In genomic region chr7:112856583-112856982, GRCm38 (mm10) we compare ENCODE assay signal across 13 mouse cellular contexts.
A peak's percentile ranks its signal among the peaks of the same experiment; 100 is the strongest.
DNase-seq lines count a peak whose midpoint lies in the region; ATAC-seq and TF ChIP-seq lines count a peak whose summit lies in the region.
"Had no signal": no experiment of that assay in that cellular context is flagged by ENCODE, and none has a peak within 500 bp of the region (broad histone marks: within the 10 kb centered on the region; RNA-seq: fewer than 3 reads in every experiment).

No protein-coding gene starts in this region.

- peaks cover 7% of the 10 kb centered on the region; the same call in 1 of the 2 replicates for H3K36me3 ChIP-seq in forebrain, embryonic 13.5 days (ENCODE audit: poor library complexity, severe bottlenecking)
- H3K36me3 ChIP-seq in forebrain, embryonic 14.5 days (ENCODE audit: control insufficient read depth, insufficient read depth, low read length), result peaks cover 7% of the 10 kb centered on the region; the same call in 1 of the 2 replicates
- H3K36me3 ChIP-seq in embryonic facial prominence, embryonic 11.5 days (replicated peaks; ENCODE audit: control insufficient read depth, insufficient read depth, low read depth, low read length), result no peaks in the 10 kb centered on the region; the same call in 1 of the 2 replicates
- H3K36me3 ChIP-seq in hindbrain, embryonic 15.5 days, result no peaks in the 10 kb centered on the region
- H3K36me3 ChIP-seq in liver, postnatal 0 days (replicated peaks; ENCODE audit: insufficient read depth, low read length), result 0 out of 2 replicates have a peak, but pooled peaks cover 2% of the 10 kb centered on the region
- H3K36me3 ChIP-seq: liver, embryonic 13.5 days had no signal

- H3K27ac ChIP-seq in forebrain, embryonic 13.5 days, result peak overlapping the region; percentile 19; the same call in 1 of the 2 replicates
- no peak overlapping the region for H3K27ac ChIP-seq in forebrain, embryonic 14.5 days (ENCODE audit: low read depth, low read length)
- H3K27ac ChIP-seq in embryonic facial prominence, embryonic 11.5 days (replicated peaks; ENCODE audit: low read depth, low read length), result no peak overlapping the region
- peak overlapping the region; percentile 17; the same call in 1 of the 2 replicates for H3K27ac ChIP-seq in hindbrain, embryonic 15.5 days (replicated peaks)
- no peak overlapping the region for H3K27ac ChIP-seq in liver, postnatal 0 days (ENCODE audit: low read depth)
- H3K27ac ChIP-seq: liver, embryonic 13.5 days had no signal

- WGBS in forebrain, embryonic 13.5 days, result 78% methylated on average over 10 of the region's 10 CpGs
- WGBS in forebrain, embryonic 14.5 days, result 82% methylated on average over 10 of the region's 10 CpGs
- WGBS in embryonic facial prominence, embryonic 11.5 days, result 28% methylated on average over 10 of the region's 10 CpGs
- 56% methylated on average over 10 of the region's 10 CpGs for WGBS in hindbrain, embryonic 15.5 days
- 76% methylated on average over 10 of the region's 10 CpGs for WGBS in liver, postnatal 0 days (ENCODE audit: insufficient replicate concordance)

- no peak overlapping the region for H3K4me3 ChIP-seq in forebrain, embryonic 13.5 days
- H3K4me3 ChIP-seq in forebrain, embryonic 14.5 days (ENCODE audit: low read depth, low read length), result no peak overlapping the region
- no peak overlapping the region for H3K4me3 ChIP-seq in embryonic facial prominence, embryonic 11.5 days (ENCODE audit: low read depth, low read length)
- no peak overlapping the region for H3K4me3 ChIP-seq in hindbrain, embryonic 15.5 days
- H3K4me3 ChIP-seq in liver, postnatal 0 days (ENCODE audit: low read depth, low read length), result no peak overlapping the region
- H3K4me3 ChIP-seq: liver, embryonic 13.5 days had no signal

- no peaks in the 10 kb centered on the region for H3K27me3 ChIP-seq in forebrain, embryonic 13.5 days
- no peaks in the 10 kb centered on the region for H3K27me3 ChIP-seq in forebrain, embryonic 14.5 days (replicated peaks; ENCODE audit: control insufficient read depth, insufficient read depth, low read length)
- no peaks in the 10 kb centered on the region for H3K27me3 ChIP-seq in embryonic facial prominence, embryonic 11.5 days (ENCODE audit: control insufficient read depth, insufficient read depth, low read length)
- H3K27me3 ChIP-seq in hindbrain, embryonic 15.5 days, result no peaks in the 10 kb centered on the region
- no peaks in the 10 kb centered on the region for H3K27me3 ChIP-seq in liver, postnatal 0 days (ENCODE audit: insufficient read depth, low read length)

- intact Hi-C loops in left cerebral cortex, postnatal 4 days (cut with DNase I), result no loop called here

- no peak for TF ChIP-seq CTCF in liver, postnatal 0 days (IDR thresholded peaks at IDR 0.05; ENCODE audit: low read depth)

- H3K9ac ChIP-seq in forebrain, embryonic 13.5 days, result no peak overlapping the region
- H3K9ac ChIP-seq in forebrain, embryonic 14.5 days (ENCODE audit: low read length), result no peak overlapping the region
- no peak overlapping the region for H3K9ac ChIP-seq in embryonic facial prominence, embryonic 11.5 days (replicated peaks; ENCODE audit: low read length)
- H3K9ac ChIP-seq in hindbrain, embryonic 15.5 days, result no peak overlapping the region
- no peak overlapping the region for H3K9ac ChIP-seq in liver, postnatal 0 days (replicated peaks)
- H3K9ac ChIP-seq: liver, embryonic 13.5 days had no signal

- peaks cover 47% of the 10 kb centered on the region for H3K4me1 ChIP-seq in forebrain, embryonic 13.5 days
- peaks cover 27% of the 10 kb centered on the region for H3K4me1 ChIP-seq in forebrain, embryonic 14.5 days (ENCODE audit: control insufficient read depth, insufficient read depth, low read length)
- H3K4me1 ChIP-seq in embryonic facial prominence, embryonic 11.5 days (ENCODE audit: control insufficient read depth, insufficient read depth, low read length), result peaks cover 3% of the 10 kb centered on the region
- peaks cover 50% of the 10 kb centered on the region for H3K4me1 ChIP-seq in hindbrain, embryonic 15.5 days (replicated peaks)
- H3K4me1 ChIP-seq in liver, postnatal 0 days (ENCODE audit: insufficient read depth), result peaks cover 5% of the 10 kb centered on the region

- no peak overlapping the region for H3K4me2 ChIP-seq in forebrain, embryonic 13.5 days
- no peak overlapping the region for H3K4me2 ChIP-seq in forebrain, embryonic 14.5 days (ENCODE audit: low read length)
- no peak overlapping the region for H3K4me2 ChIP-seq in embryonic facial prominence, embryonic 11.5 days (ENCODE audit: low read depth, low read length)
- H3K4me2 ChIP-seq in hindbrain, embryonic 15.5 days, result no peak overlapping the region
- H3K4me2 ChIP-seq in liver, postnatal 0 days (ENCODE audit: low read depth, low read length), result no peak overlapping the region
- H3K4me2 ChIP-seq: liver, embryonic 13.5 days; midbrain, embryonic 11.5 days had no signal

- no peak for DNase-seq in forebrain, embryonic 14.5 days (ENCODE audit: low spot score)
- peak; percentile 51 for DNase-seq in left cerebral cortex, postnatal 4 days
- no peak for DNase-seq in left cerebral cortex, adult 18-20 months (ENCODE audit: low spot score in 2 of 2)
- DNase-seq in embryonic facial prominence, embryonic 11.5 days (ENCODE audit: low spot score), result peak; percentile 47
- no peak for DNase-seq in liver, postnatal 0 days
- DNase-seq in urinary bladder, postnatal 4 days (ENCODE audit: low spot score in 2 of 2), result no peak
- DNase-seq: kidney, adult 2 months; liver, embryonic 13.5 days; lung, postnatal 14 days; thymus, adult 2 months had no signal

- no peaks in the 10 kb centered on the region for H3K9me3 ChIP-seq in forebrain, embryonic 13.5 days (replicated peaks)
- H3K9me3 ChIP-seq in forebrain, embryonic 14.5 days (replicated peaks; ENCODE audit: control insufficient read depth, low read length), result no peaks in the 10 kb centered on the region
- H3K9me3 ChIP-seq in embryonic facial prominence, embryonic 11.5 days (replicated peaks; ENCODE audit: control insufficient read depth, low read length), result no peaks in the 10 kb centered on the region
- no peaks in the 10 kb centered on the region for H3K9me3 ChIP-seq in hindbrain, embryonic 15.5 days
- no peaks in the 10 kb centered on the region for H3K9me3 ChIP-seq in liver, postnatal 0 days (ENCODE audit: low read length)
- H3K9me3 ChIP-seq: liver, embryonic 13.5 days had no signal

- no peak for TF ChIP-seq EP300 in liver, postnatal 0 days (IDR thresholded peaks at IDR 0.05; ENCODE audit: low read depth)

- ATAC-seq in forebrain, embryonic 13.5 days, result no peak
- ATAC-seq in forebrain, embryonic 14.5 days, result no peak
- ATAC-seq in embryonic facial prominence, embryonic 11.5 days (replicated peaks; ENCODE audit: insufficient number of reproducible peaks, low FRiP score, low TSS enrichment, low read depth), result no peak
- ATAC-seq in hindbrain, embryonic 15.5 days (ENCODE audit: low FRiP score, low read depth), result peak; percentile 39; the same call in 1 of the 2 replicates
- ATAC-seq in liver, postnatal 0 days, result no peak; the same call in 1 of the 2 replicates

Comparison
In these comparisons a context has a peak if more than half of its experiments do, and no peak if none do; other contexts are left out.
1. H3K27ac ChIP-seq: peak in forebrain, embryonic 13.5 days (single experiment) and hindbrain, embryonic 15.5 days (single experiment); none in forebrain, embryonic 14.5 days (single experiment), embryonic facial prominence, embryonic 11.5 days (single experiment) and liver, postnatal 0 days (single experiment).
2. DNase-seq: peak in left cerebral cortex, postnatal 4 days (single experiment) and embryonic facial prominence, embryonic 11.5 days (single experiment); none in forebrain, embryonic 14.5 days (single experiment), left cerebral cortex, adult 18-20 months (0 of 2), liver, postnatal 0 days (single experiment) and urinary bladder, postnatal 4 days (0 of 2).